Mouse (Mus musculus): ENCODE measurements around the gene Gm47996. TPM values are rescaled to one million over a fixed set of nuclear protein-coding genes. Genes with fewer than 3 reads are reported as not detected.
"Not testable (repeated sequence)": the region's sequence is repeated elsewhere in the genome, so short reads cannot be mapped to it uniquely, and the experiment has no call there.

Gene Gm47996
- polyA plus RNA-seq, 1 experiment = not detected

DNA sequence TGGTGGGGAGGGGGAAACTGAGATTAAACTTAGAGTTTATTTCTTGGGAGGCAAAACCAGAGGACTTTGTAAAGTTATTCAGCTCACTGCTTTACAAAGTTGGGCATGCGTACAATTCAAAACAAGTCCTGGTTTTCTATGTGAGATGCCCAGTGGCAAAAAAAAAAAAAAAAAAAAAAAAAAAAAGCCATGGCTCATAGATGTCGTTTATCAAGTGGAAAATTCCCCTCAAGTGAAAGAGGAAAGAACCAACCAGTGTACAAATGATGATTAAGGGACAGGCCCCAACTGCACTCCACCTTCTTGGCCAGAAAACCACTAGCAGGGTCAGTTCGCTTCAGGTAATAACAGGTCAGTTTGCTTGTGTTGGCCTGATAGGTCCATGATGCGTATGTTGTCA, 21.5 kb upstream of the Gm47996 start:
- H3K9me3 ChIP-seq = no peaks in the 10 kb centered on the region
- TF ChIP-seq GATA1 (IDR thresholded peaks at IDR 0.05; ENCODE audit: borderline replicate concordance, low read length) (no peak), FLI1 (IDR thresholded peaks at IDR 0.05; ENCODE audit: low read length) (no peak)
- H3K27me3 ChIP-seq (replicated peaks) = no peaks in the 10 kb centered on the region
- H3K4me1 ChIP-seq = no peaks in the 10 kb centered on the region
- no peak overlapping the region for H3K4me3 ChIP-seq (replicated peaks)
- H3K36me3 ChIP-seq (replicated peaks; ENCODE audit: low read length) = no peaks in the 10 kb centered on the region

DNA sequence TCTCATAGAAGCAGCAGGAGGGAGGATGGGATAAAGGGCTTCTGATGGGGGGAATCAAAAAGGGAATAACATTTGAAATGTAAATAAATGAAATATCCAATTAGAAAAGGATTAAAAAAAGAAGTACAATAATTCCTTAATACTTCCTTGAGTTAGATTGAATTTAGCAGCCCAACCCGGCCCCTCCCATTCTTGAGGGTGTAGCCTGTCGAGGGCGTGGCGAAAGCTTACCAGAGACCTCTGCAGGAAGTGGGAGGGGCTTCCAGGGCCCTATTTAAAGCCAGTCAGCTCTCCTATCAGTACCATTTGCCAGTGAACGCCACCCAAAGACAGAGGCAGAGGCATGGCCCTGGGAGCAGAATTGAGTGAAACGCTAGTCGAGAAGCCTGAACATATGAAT, 17.9 kb upstream of the Gm47996 start, which contains the start of gene Gm8947:
TSS of gene Gm8947 (plus strand) at position 302 of the 400 bp plus-strand sequence.
- not testable (repeated sequence) for H3K4me1 ChIP-seq; H3K9me3 ChIP-seq; H3K36me3 ChIP-seq (replicated peaks; ENCODE audit: low read length); H3K27me3 ChIP-seq (replicated peaks); H3K4me3 ChIP-seq (replicated peaks)

DNA sequence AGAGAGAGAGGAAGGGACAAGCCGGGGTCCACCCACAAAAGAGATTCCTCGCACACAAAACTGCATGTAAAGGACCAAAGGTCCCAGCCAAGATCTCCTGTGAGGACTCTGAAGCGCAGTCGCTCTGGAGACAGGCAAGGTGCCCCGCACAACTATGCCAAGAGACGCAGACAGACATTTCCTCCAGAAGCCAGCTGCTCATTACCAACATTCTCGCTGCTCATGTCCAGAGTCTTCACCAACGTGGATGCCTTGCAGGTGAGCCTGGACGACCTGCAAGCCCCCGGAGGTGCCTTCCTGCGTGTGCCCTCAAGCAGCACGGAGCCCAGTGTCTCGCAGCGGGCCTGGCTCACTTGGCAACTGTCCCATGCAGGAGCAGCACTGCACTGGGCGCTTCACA, 17.2 kb upstream of the Gm47996 start:
- not testable (repeated sequence) for H3K4me1 ChIP-seq; H3K9me3 ChIP-seq; H3K36me3 ChIP-seq (replicated peaks; ENCODE audit: low read length); H3K4me3 ChIP-seq (replicated peaks); H3K27me3 ChIP-seq (replicated peaks)

DNA sequence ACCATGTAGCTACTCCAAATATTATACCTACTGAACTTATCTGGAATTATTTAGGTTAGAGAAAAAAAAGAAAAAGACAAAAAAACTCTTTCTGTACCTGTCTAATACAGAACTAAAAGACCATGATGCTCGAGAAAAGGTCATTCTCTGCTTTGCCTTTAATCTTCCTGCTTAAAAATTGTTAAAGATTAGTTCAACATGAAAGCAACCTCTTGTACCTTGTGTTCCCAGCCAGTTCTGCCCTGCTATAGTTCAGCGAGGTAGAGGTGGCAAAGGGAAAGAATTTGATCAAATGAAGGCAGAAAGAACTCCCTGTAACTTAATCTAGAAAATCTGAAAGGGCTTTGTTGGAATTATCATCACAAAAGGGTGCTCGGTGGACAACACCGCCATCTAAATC, 13.9 kb upstream of the Gm47996 start:
- not testable (repeated sequence) for H3K27me3 ChIP-seq (replicated peaks); H3K36me3 ChIP-seq (replicated peaks; ENCODE audit: low read length); H3K4me1 ChIP-seq; H3K4me3 ChIP-seq (replicated peaks); H3K9me3 ChIP-seq

DNA sequence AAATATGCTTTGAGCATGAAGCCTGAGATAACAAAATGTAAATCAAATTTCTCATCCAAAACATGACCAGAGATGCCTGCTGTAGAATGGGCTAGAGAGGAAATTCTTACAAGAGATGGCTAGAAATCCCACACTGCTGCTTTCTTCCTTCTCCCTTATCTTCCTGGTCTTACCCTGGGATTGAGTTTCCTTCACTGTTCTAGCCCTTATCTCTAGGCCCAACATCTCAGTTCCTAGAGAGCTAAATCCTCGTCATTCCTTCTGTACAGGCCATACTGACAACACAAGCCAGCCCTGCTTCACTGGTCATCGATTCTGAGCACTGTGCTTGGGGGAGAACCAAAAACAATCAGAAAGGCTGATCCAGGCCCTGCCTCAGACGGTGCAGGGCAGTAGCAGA, 13.2 kb upstream of the Gm47996 start:
- not testable (repeated sequence) for H3K4me3 ChIP-seq (replicated peaks); H3K9me3 ChIP-seq; H3K36me3 ChIP-seq (replicated peaks; ENCODE audit: low read length); H3K27me3 ChIP-seq (replicated peaks); H3K4me1 ChIP-seq

- H3K9me3 ChIP-seq; H3K4me1 ChIP-seq; H3K36me3 ChIP-seq (replicated peaks; ENCODE audit: low read length); H3K4me3 ChIP-seq (replicated peaks); H3K27me3 ChIP-seq (replicated peaks): not testable (repeated sequence)
Observed at GRCm38 (mm10) chr1:151198120-151198519, 11.8 kb upstream of the Gm47996 start, which contains the start of gene Gm47995. Gm47995 (plus strand) TSS chr1:151198448.

DNA sequence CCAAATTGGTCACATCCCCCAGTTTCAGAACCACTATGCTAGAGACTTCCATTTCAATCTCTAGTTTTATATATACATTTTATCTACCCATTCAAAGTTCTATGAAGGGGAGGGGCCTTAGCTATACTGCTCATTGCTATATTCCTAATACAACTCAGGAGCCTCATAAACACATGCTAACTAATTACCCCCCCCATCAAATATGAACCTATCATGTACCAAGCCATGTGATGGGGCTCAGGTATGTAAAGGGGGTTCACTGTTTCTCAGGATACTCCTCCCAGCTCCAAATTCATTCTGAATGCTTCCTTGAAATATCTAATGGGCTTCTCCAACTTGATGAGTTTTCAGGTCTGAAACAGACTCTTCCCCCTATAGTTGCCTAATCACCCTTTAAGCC, 9.3 kb upstream of the Gm47996 start:
- not testable (repeated sequence) for H3K9me3 ChIP-seq

DNA sequence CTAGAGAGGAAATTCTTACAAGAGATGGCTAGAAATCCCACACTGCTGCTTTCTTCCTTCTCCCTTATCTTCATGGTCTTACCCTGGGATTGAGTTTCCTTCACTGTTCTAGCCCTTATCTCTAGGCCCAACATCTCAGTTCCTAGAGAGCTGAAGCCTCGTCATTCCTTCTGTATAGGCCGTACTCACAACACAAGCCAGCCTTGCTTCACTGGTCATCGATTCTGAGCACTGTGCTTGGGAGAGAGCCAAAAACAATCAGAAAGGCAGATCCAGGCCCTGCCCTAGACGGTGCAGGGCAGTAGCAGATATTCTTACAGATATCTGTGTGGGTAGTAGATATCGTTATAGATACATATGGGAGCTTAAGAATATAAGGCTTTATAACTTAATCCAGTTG, 7.2 kb upstream of the Gm47996 start:
- H3K36me3 ChIP-seq (replicated peaks; ENCODE audit: low read length); H3K4me1 ChIP-seq; H3K4me3 ChIP-seq (replicated peaks); H3K27me3 ChIP-seq (replicated peaks); H3K9me3 ChIP-seq: not testable (repeated sequence)

More for the DNA sequence above, 9.3 kb upstream of the Gm47996 start:
- H3K4me1 ChIP-seq; H3K4me3 ChIP-seq (replicated peaks); H3K27me3 ChIP-seq (replicated peaks); H3K36me3 ChIP-seq (replicated peaks; ENCODE audit: low read length): not testable (repeated sequence)

GRCm38 (mm10) chr1:151203818-151204217, 6.1 kb upstream of the Gm47996 start, which contains the start of gene 3110040M04Rik:
3110040M04Rik (plus strand) TSS chr1:151204121.
- not testable (repeated sequence) for H3K4me3 ChIP-seq (replicated peaks); H3K9me3 ChIP-seq; H3K4me1 ChIP-seq; H3K27me3 ChIP-seq (replicated peaks); H3K36me3 ChIP-seq (replicated peaks; ENCODE audit: low read length)

- not testable (repeated sequence) for H3K4me1 ChIP-seq; H3K9me3 ChIP-seq; H3K27me3 ChIP-seq (replicated peaks); H3K36me3 ChIP-seq (replicated peaks; ENCODE audit: low read length); H3K4me3 ChIP-seq (replicated peaks)
Observed at GRCm38 (mm10) chr1:151208493-151208892, 1.4 kb upstream of the Gm47996 start.

DNA sequence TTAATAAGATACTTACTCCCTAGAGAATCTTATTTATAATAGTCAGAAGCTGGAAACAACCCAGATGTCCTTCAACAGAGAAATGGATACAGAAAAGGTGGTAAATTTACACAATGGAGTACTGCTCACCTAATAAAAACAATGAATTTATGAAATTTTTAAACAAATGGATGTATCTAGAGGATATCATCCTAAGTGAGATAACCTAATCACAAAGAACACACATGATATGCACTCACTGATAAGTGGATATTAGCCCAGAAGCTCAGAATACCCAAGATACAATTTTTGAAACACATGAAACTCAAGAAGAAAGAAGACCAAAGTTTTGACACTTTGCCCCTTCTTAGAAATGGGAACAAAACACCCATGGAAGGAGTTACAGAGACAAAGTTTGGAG, 987 bp upstream of the Gm47996 start:
- H3K4me1 ChIP-seq; H3K9me3 ChIP-seq; H3K4me3 ChIP-seq (replicated peaks); H3K36me3 ChIP-seq (replicated peaks; ENCODE audit: low read length); H3K27me3 ChIP-seq (replicated peaks): not testable (repeated sequence)

GRCm38 (mm10) chr1:151211666-151212065, 1.7 kb downstream of the Gm47996 start:
- not testable (repeated sequence) for H3K27me3 ChIP-seq (replicated peaks)

GRCm38 (mm10) chr1:151214862-151215261, 4.9 kb downstream of the Gm47996 start:
- H3K4me3 ChIP-seq (replicated peaks) = no peak overlapping the region
- H3K36me3 ChIP-seq (replicated peaks; ENCODE audit: low read length) = no peaks in the 10 kb centered on the region
- H3K4me1 ChIP-seq = peaks cover 24% of the 10 kb centered on the region
- H3K9me3 ChIP-seq = no peaks in the 10 kb centered on the region
- no peak for TF ChIP-seq FLI1 (IDR thresholded peaks at IDR 0.05; ENCODE audit: low read length)
- TF ChIP-seq GATA1 (IDR thresholded peaks at IDR 0.05; ENCODE audit: borderline replicate concordance, low read length) = no peak
- peaks cover 3% of the 10 kb centered on the region for H3K27me3 ChIP-seq (replicated peaks)

More at GRCm38 (mm10) chr1:151211666-151212065, 1.7 kb downstream of the Gm47996 start:
- H3K36me3 ChIP-seq (replicated peaks; ENCODE audit: low read length); H3K9me3 ChIP-seq; H3K4me3 ChIP-seq (replicated peaks): not testable (repeated sequence)
- H3K4me1 ChIP-seq = peaks cover 21% of the 10 kb centered on the region

All from megakaryocyte, embryonic 14.5 days (primary cell).